29 mouse cellular contexts compared by ENCODE assay signal in the genomic region with DNA sequence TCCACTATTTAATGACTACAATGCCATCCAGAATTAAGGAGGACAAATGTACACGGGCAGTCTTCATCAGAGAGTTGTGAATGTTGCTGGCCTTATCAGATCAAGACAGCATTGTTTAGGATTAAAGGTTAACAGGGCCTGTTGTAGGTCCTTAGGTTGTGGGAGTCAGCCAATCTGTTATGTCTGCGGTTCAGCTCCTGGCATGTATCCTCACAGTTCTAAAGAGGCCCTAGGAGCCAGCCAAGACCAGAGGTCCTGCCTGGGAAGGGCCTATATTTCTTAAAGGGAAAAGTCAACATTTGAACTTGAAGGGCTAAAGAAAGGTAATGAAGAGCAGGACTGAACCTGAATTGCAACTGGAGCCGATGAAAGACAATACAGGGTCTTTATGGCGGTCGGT. TPM values are rescaled to one million over a fixed set of nuclear protein-coding genes. Genes with fewer than 3 reads are reported as not detected.
DNase-seq lines count a peak whose midpoint lies in the region; ATAC-seq and TF ChIP-seq lines count a peak whose summit lies in the region.
"Had no signal": no experiment of that assay in that cellular context is flagged by ENCODE, and none has a peak within 500 bp of the region (broad histone marks: within the 10 kb centered on the region; RNA-seq: fewer than 3 reads in every experiment).

No protein-coding gene starts in this region.

- no peak overlapping the region for H3K4me2 ChIP-seq in lung, embryonic 14.5 days
- H3K4me2 ChIP-seq in lung, postnatal 0 days (replicated peaks; ENCODE audit: low read depth, low read length) = no peak overlapping the region
- H3K4me2 ChIP-seq in intestine, postnatal 0 days (replicated peaks; ENCODE audit: low read depth) = 0 out of 2 replicates have a peak overlapping the region, but pooled peaks have one; percentile 13
- H3K4me2 ChIP-seq in midbrain, embryonic 11.5 days = no peak overlapping the region
- H3K4me2 ChIP-seq: embryonic facial prominence, embryonic 12.5 days; embryonic facial prominence, embryonic 15.5 days; forebrain, embryonic 13.5 days; heart, embryonic 13.5 days; hindbrain, embryonic 12.5 days; hindbrain, embryonic 15.5 days had no signal

- ATAC-seq in lung, embryonic 14.5 days (ENCODE audit: insufficient read depth) = no peak
- ATAC-seq in lung, postnatal 0 days = peak; percentile 69
- peak; percentile 56; the same call in 1 of the 2 replicates for ATAC-seq in intestine, postnatal 0 days
- no peak for ATAC-seq in midbrain, embryonic 11.5 days (ENCODE audit: low FRiP score)
- ATAC-seq: forebrain, embryonic 13.5 days; forebrain, embryonic 16.5 days; Patski had no signal

- no peak overlapping the region for H3K4me3 ChIP-seq in lung, embryonic 14.5 days (ENCODE audit: low read depth, low read length)
- no peak overlapping the region for H3K4me3 ChIP-seq in lung, postnatal 0 days (ENCODE audit: low read depth, low read length)
- no peak overlapping the region for H3K4me3 ChIP-seq in intestine, postnatal 0 days (ENCODE audit: low read depth, low read length)
- H3K4me3 ChIP-seq in forebrain, embryonic 10.5 days = no peak overlapping the region
- H3K4me3 ChIP-seq in midbrain, embryonic 11.5 days (ENCODE audit: low read depth, low read length) = no peak overlapping the region
- H3K4me3 ChIP-seq: embryonic facial prominence, embryonic 12.5 days; embryonic facial prominence, embryonic 15.5 days; forebrain, embryonic 13.5 days; heart, adult 2 months; heart, embryonic 10.5 days; heart, embryonic 13.5 days; hindbrain, embryonic 12.5 days; hindbrain, embryonic 15.5 days had no signal

- H3K4me1 ChIP-seq in lung, embryonic 14.5 days (ENCODE audit: insufficient read depth) = peaks cover 4% of the 10 kb centered on the region; the same call in 1 of the 2 replicates
- peaks cover 17% of the 10 kb centered on the region; the same call in 1 of the 2 replicates for H3K4me1 ChIP-seq in lung, postnatal 0 days (ENCODE audit: insufficient read depth, low read depth, low read length)
- H3K4me1 ChIP-seq in intestine, postnatal 0 days (replicated peaks; ENCODE audit: control insufficient read depth, insufficient read depth, low read length) = peaks cover 24% of the 10 kb centered on the region
- peaks cover 65% of the 10 kb centered on the region for H3K4me1 ChIP-seq in forebrain, embryonic 10.5 days
- H3K4me1 ChIP-seq in midbrain, embryonic 11.5 days (ENCODE audit: control insufficient read depth, insufficient read depth, low read length) = peaks cover 35% of the 10 kb centered on the region

- H3K27ac ChIP-seq in lung, embryonic 14.5 days (ENCODE audit: low read depth) = peak overlapping the region; percentile 7; the same call in 1 of the 2 replicates
- H3K27ac ChIP-seq in lung, postnatal 0 days (ENCODE audit: low read length) = peak overlapping the region; percentile 23
- H3K27ac ChIP-seq in intestine, postnatal 0 days (ENCODE audit: low read depth, low read length) = peak overlapping the region; percentile 31; the same call in 1 of the 2 replicates
- no peak overlapping the region for H3K27ac ChIP-seq in forebrain, embryonic 10.5 days
- no peak overlapping the region for H3K27ac ChIP-seq in midbrain, embryonic 11.5 days (ENCODE audit: low read depth, low read length)
- H3K27ac ChIP-seq: embryonic facial prominence, embryonic 12.5 days; embryonic facial prominence, embryonic 15.5 days; forebrain, embryonic 13.5 days; heart, adult 2 months; heart, embryonic 10.5 days; heart, embryonic 13.5 days; hindbrain, embryonic 12.5 days; hindbrain, embryonic 15.5 days had no signal

- no peaks in the 10 kb centered on the region for H3K27me3 ChIP-seq in lung, embryonic 14.5 days (ENCODE audit: insufficient read depth, low read length)
- H3K27me3 ChIP-seq in lung, postnatal 0 days (replicated peaks; ENCODE audit: insufficient read depth, low read length) = no peaks in the 10 kb centered on the region
- H3K27me3 ChIP-seq in intestine, postnatal 0 days (replicated peaks; ENCODE audit: control insufficient read depth, insufficient read depth, low read length) = no peaks in the 10 kb centered on the region
- H3K27me3 ChIP-seq in forebrain, embryonic 10.5 days (ENCODE audit: poor library complexity, severe bottlenecking) = 0 out of 2 replicates have a peak, but pooled peaks cover 4% of the 10 kb centered on the region
- H3K27me3 ChIP-seq in midbrain, embryonic 11.5 days (ENCODE audit: control insufficient read depth, insufficient read depth, low read length) = no peaks in the 10 kb centered on the region
- H3K27me3 ChIP-seq: CH12.LX; embryonic facial prominence, embryonic 12.5 days; embryonic facial prominence, embryonic 15.5 days; forebrain, embryonic 13.5 days; heart, embryonic 13.5 days; hindbrain, embryonic 12.5 days; hindbrain, embryonic 15.5 days; Patski had no signal

- no peaks in the 10 kb centered on the region for H3K36me3 ChIP-seq in lung, embryonic 14.5 days (ENCODE audit: insufficient read depth)
- H3K36me3 ChIP-seq in lung, postnatal 0 days (ENCODE audit: insufficient read depth, low read length) = no peaks in the 10 kb centered on the region
- no peaks in the 10 kb centered on the region for H3K36me3 ChIP-seq in intestine, postnatal 0 days (ENCODE audit: control insufficient read depth, insufficient read depth)
- peaks cover 22% of the 10 kb centered on the region for H3K36me3 ChIP-seq in forebrain, embryonic 10.5 days (replicated peaks)
- no peaks in the 10 kb centered on the region for H3K36me3 ChIP-seq in midbrain, embryonic 11.5 days (ENCODE audit: control insufficient read depth, insufficient read depth, low read length)
- H3K36me3 ChIP-seq: embryonic facial prominence, embryonic 12.5 days; embryonic facial prominence, embryonic 15.5 days; G1E; heart, embryonic 10.5 days; heart, embryonic 13.5 days; hindbrain, embryonic 12.5 days; hindbrain, embryonic 15.5 days had no signal

- H3K9ac ChIP-seq in lung, embryonic 14.5 days = no peak overlapping the region
- H3K9ac ChIP-seq in lung, postnatal 0 days (replicated peaks; ENCODE audit: low read depth) = no peak overlapping the region
- H3K9ac ChIP-seq in intestine, postnatal 0 days (ENCODE audit: low read depth, low read length) = no peak overlapping the region
- no peak overlapping the region for H3K9ac ChIP-seq in midbrain, embryonic 11.5 days (ENCODE audit: low read length)
- H3K9ac ChIP-seq: embryonic facial prominence, embryonic 12.5 days; embryonic facial prominence, embryonic 15.5 days; forebrain, embryonic 13.5 days; heart, embryonic 13.5 days; hindbrain, embryonic 12.5 days; hindbrain, embryonic 15.5 days had no signal

- no peak for DNase-seq in lung, embryonic 14.5 days
- DNase-seq in lung, postnatal 14 days = no peak
- peak; percentile 56 for DNase-seq in lung, postnatal 0 days (ENCODE audit: low spot score)
- DNase-seq in lung, postnatal 10 days = no peak
- DNase-seq in forebrain, embryonic 10.5 days (ENCODE audit: extremely low spot score, low spot score) = no peak
- no peak for DNase-seq in midbrain, embryonic 11.5 days (ENCODE audit: low spot score, missing footprints)
- DNase-seq: adrenal gland, adult 2 months; adrenal gland, postnatal 14 days; B cell, adult 2 months; cerebellum, adult 11 months; cerebellum, adult 2 months; cerebellum, adult 9-11 months; cerebellum, postnatal 25 days; gastrocnemius, postnatal 10 days; gastrocnemius, postnatal 36 days; heart, adult 2 months; heart, postnatal 14 days had no signal

- no peaks in the 10 kb centered on the region for H3K9me3 ChIP-seq in lung, embryonic 14.5 days (ENCODE audit: low read depth, low read length)
- H3K9me3 ChIP-seq in lung, postnatal 0 days (ENCODE audit: low read length) = no peaks in the 10 kb centered on the region
- no peaks in the 10 kb centered on the region for H3K9me3 ChIP-seq in intestine, postnatal 0 days (ENCODE audit: control insufficient read depth)
- no peaks in the 10 kb centered on the region for H3K9me3 ChIP-seq in forebrain, embryonic 10.5 days
- no peaks in the 10 kb centered on the region for H3K9me3 ChIP-seq in midbrain, embryonic 11.5 days (ENCODE audit: control insufficient read depth, low read length)
- H3K9me3 ChIP-seq: embryonic facial prominence, embryonic 12.5 days; embryonic facial prominence, embryonic 15.5 days; forebrain, embryonic 13.5 days; heart, embryonic 10.5 days; heart, embryonic 13.5 days; hindbrain, embryonic 12.5 days; hindbrain, embryonic 15.5 days had no signal

- no peak for TF ChIP-seq EP300 in lung, postnatal 0 days (IDR thresholded peaks at IDR 0.05)

- TF ChIP-seq CTCF in lung, embryonic 14.5 days (IDR thresholded peaks at IDR 0.05; ENCODE audit: low read depth) = no peak
- TF ChIP-seq CTCF in lung, postnatal 0 days (IDR thresholded peaks at IDR 0.05) = no peak
- no peak for TF ChIP-seq CTCF in intestine, postnatal 0 days (IDR thresholded peaks at IDR 0.05; ENCODE audit: low read depth)

- WGBS in lung, embryonic 14.5 days = 48% methylated on average over 5 of the region's 5 CpGs
- WGBS in lung, postnatal 0 days = 40% methylated on average over 5 of the region's 5 CpGs
- WGBS in intestine, postnatal 0 days = 43% methylated on average over 5 of the region's 5 CpGs
- 92% methylated on average over 5 of the region's 5 CpGs for WGBS in forebrain, embryonic 10.5 days
- 84% methylated on average over 5 of the region's 5 CpGs for WGBS in midbrain, embryonic 11.5 days

RNA-seq across cellular contexts. Expression of a gene that starts 13.7 kb away (rescaled TPM):
- polyA plus RNA-seq in lung, embryonic 14.5 days (2014; fragmentation: Nextera tagmentation; extraction: Ambion mirVana) = 26.9 and 27.9 TPM in 2 replicates
- 9.1 and 10.3 TPM in 2 replicates for polyA plus RNA-seq in lung, postnatal 0 days (2015; fragmentation: Nextera tagmentation; extraction: Ambion mirVana)
- 8.2 and 9.1 TPM in 2 replicates for polyA plus RNA-seq in intestine, postnatal 0 days (2015; fragmentation: Nextera tagmentation; extraction: Ambion mirVana)
- 25.5 and 26.8 TPM in 2 replicates for polyA plus RNA-seq in forebrain, embryonic 10.5 days (2016; fragmentation: Nextera tagmentation; extraction: Ambion mirVana)
- 36.3 and 39.0 TPM in 2 replicates for polyA plus RNA-seq in midbrain, embryonic 11.5 days (2014; fragmentation: Nextera tagmentation; extraction: Ambion mirVana)

Comparison
In these comparisons a context has a peak if more than half of its experiments do, and no peak if none do; other contexts are left out.
1. ATAC-seq: peak in lung, postnatal 0 days (single experiment) and intestine, postnatal 0 days (single experiment); none in lung, embryonic 14.5 days (single experiment) and midbrain, embryonic 11.5 days (single experiment).
2. H3K27ac ChIP-seq: peak in lung, embryonic 14.5 days (single experiment), lung, postnatal 0 days (single experiment) and intestine, postnatal 0 days (single experiment); none in forebrain, embryonic 10.5 days (single experiment) and midbrain, embryonic 11.5 days (single experiment).